Mouse (Mus musculus) liver, embryonic 14.5 days (tissue): Measurements from ENCODE around the gene Peak1. TPM values are rescaled to one million over a fixed set of nuclear protein-coding genes. Genes with fewer than 3 reads are reported as not detected.

Source experiments
- ATAC-seq: fragments of 200-750 bp; cut with Nextera tagmentation; 2 replicates; pipeline ENCODE4 v1.8.0; 2017; ENCODE audit warnings: moderate number of reproducible peaks, mild to moderate bottlenecking, moderate library complexity; ENCODE audit not compliant: insufficient read depth
- DNase-seq, 3 experiments: peaks; one replicate each; pipeline ENCODE4 v3.0.0-alpha.2; 2012 to 2013; ENCODE audit warnings: low read depth in 3 of 3, low spot score in 3 of 3
- H3K27ac ChIP-seq: fragments of 300-500 bp; sonication (generic); 2 replicates; pipeline ENCODE4 v1.5.1; 2014; ENCODE audit warnings: moderate library complexity, mild to moderate bottlenecking, control low read depth, inconsistent platforms
- H3K27me3 ChIP-seq: fragments of 300-500 bp; sonication (generic); 2 replicates; pipeline ENCODE4 v1.6.1; 2014; ENCODE audit warnings: mild to moderate bottlenecking, low read length, moderate library complexity; ENCODE audit not compliant: control insufficient read depth, insufficient read depth
- H3K36me3 ChIP-seq: fragments of 300-500 bp; sonication (generic); replicated peaks from 2 replicates; pipeline ENCODE4 v1.6.1; 2014; ENCODE audit warnings: low read depth; ENCODE audit not compliant: control insufficient read depth, insufficient read depth
- H3K4me1 ChIP-seq, 2 experiments: fragments of 200-500 bp in 1 of 2; fragments of 300-500 bp in 1 of 2; sonication (generic) in 1 of 2; replicated peaks; 2 replicates each; pipeline ENCODE4 v1.6.1; 2012 to 2014; ENCODE audit warnings: antibody characterized with exemption in 1 of 2, inconsistent platforms in 1 of 2, low read length in 1 of 2; ENCODE audit not compliant: control insufficient read depth in 2 of 2, insufficient read depth in 2 of 2
- H3K4me2 ChIP-seq: fragments of 300-500 bp; sonication (generic); 2 replicates; pipeline ENCODE4 v1.6.1; 2014; ENCODE audit warnings: low read depth, mild to moderate bottlenecking, control low read depth, moderate library complexity
- H3K4me3 ChIP-seq, 2 experiments: fragments of 200-500 bp in 1 of 2; fragments of 300-500 bp in 1 of 2; sonication (generic) in 1 of 2; 2 replicates each; pipeline ENCODE4 v1.5.1; 2012 to 2014; ENCODE audit warnings: low read depth in 2 of 2, low read length in 2 of 2, mild to moderate bottlenecking in 2 of 2, control low read depth in 1 of 2, inconsistent platforms in 1 of 2, moderate library complexity in 1 of 2; ENCODE audit not compliant: insufficient read depth in 1 of 2
- H3K9ac ChIP-seq: fragments of 300-500 bp; sonication (generic); replicated peaks from 2 replicates; pipeline ENCODE4 v1.6.1; 2014; ENCODE audit warnings: mild to moderate bottlenecking, control low read depth, moderate library complexity
- H3K9me3 ChIP-seq: fragments of 300-500 bp; sonication (generic); 2 replicates; pipeline ENCODE4 v1.6.1; 2016; ENCODE audit warnings: low read length, mixed read lengths; ENCODE audit not compliant: control insufficient read depth
- CTCF ChIP-seq: IDR thresholded peaks from 2 replicates; pipeline ENCODE4 v1.5.1; 2016; ENCODE audit warnings: antibody characterized with exemption, low read depth, control low read depth
- EP300 ChIP-seq: IDR thresholded peaks from 2 replicates; pipeline ENCODE4 v1.6.1; 2016; ENCODE audit warnings: antibody characterized with exemption, low read depth
- WGBS: fragments of 180-500 bp; shearing (Covaris S2); extraction: QIAGEN DNeasy Blood & Tissue Kit; methylation state at CpG from one replicate; pipeline ENCODE4 v1.1.7; 2014; ENCODE audit not compliant: insufficient replicate concordance; 5-methylcytosine and 5-hydroxymethylcytosine counted together
- microRNA-seq: library from miRNA; unstranded; fragments of <30 nt; microRNA quantifications from one replicate; pipeline ENCODE4, GENCODE M21; 2016
- polyA plus RNA-seq, 2 experiments: library from polyadenylated mRNA; depleted of rRNA in 1 of 2; stranded (reverse) in 1 of 2; unstranded in 1 of 2; fragments of >200 nt; fragmentation: Nextera tagmentation in 1 of 2; extraction: Ambion mirVana in 1 of 2; gene quantifications; 2 replicates each; pipeline versions ENCODE4 v1.2.1 to v1.2.3; 2012 to 2014

Gene Peak1
- polyA plus RNA-seq, 2 experiments = 1.8 to 2.3 TPM

DNA sequence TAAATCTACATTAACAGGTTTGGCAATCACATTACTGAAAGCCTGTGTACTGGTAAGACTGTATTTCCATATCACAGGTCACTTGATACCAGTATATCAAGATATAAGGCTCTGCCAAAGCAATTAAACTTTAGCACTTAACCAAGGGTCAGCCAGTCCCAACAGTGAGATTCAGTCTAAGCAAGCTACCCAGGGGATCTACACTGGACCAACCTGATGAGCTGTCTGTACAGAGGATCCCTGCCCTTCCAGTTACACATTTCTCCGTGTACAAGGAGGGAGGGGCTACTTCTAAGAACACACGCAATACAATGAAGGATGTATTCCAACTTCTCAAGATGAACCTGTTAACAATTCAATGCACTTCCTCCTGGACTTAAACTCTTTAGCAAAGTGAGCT is 259.8 kb downstream of the Peak1 start:
- H3K4me3 ChIP-seq = no peak overlapping the region
- H3K9me3 ChIP-seq = no peaks in the 10 kb centered on the region
- no peaks in the 10 kb centered on the region for H3K36me3 ChIP-seq
- ATAC-seq (no peak), DNase-seq (no peak)
- WGBS = 54% methylated on average over 2 of the region's 2 CpGs
- no peaks in the 10 kb centered on the region for H3K27me3 ChIP-seq
- no peak overlapping the region for H3K27ac ChIP-seq
- H3K9ac ChIP-seq = no peak overlapping the region
- H3K4me2 ChIP-seq = no peak overlapping the region
- no peak for TF ChIP-seq EP300
- no peak for TF ChIP-seq CTCF
- H3K4me1 ChIP-seq = peaks cover 4 to 7% of the 10 kb centered on the region in 2 experiments; a peak in 2 of 4 replicates

GRCm38 (mm10) chr9:56154572-56154971 is 263.3 kb downstream of the Peak1 start:
- DNase-seq = no peak
- 79% methylated on average over 5 of the region's 5 CpGs for WGBS

DNA sequence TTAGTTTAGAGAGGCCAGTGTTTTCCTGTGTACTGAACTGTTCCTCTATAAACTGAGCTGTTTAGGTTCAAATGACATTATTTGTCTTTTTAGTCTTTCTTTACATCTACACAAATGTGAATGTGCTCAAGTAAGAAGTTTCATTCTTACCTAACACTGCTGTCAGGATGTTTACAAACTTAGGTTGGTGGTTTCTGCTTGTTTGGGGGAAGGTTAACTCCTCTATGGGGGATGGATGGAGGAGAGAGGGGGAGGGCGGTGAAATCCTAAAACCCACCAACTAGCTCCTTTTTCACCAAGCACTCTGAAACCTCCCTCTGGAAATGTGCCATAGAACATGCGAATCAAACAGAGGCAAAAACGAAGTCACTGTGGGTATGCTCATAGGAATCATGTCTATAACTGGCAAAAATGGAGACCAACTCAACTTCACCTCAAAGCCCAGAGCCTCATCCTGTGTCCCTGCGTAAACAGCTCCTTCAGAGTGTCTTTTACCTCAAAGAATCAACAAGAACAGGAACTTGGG is 265.3 kb downstream of the Peak1 start:
- TF ChIP-seq EP300 (no peak), CTCF (no peak)
- Histone ChIP-seq H3K4me1 (0 out of 4 replicates have a peak, but pooled peaks cover 0 to 2% of the 10 kb centered on the region in 2 experiments), H3K27me3 (no peaks in the 10 kb centered on the region), H3K9me3 (no peaks in the 10 kb centered on the region), H3K4me2 (no peak overlapping the region), H3K27ac (no peak overlapping the region), H3K36me3 (no peaks in the 10 kb centered on the region), H3K4me3 (no peak overlapping the region), H3K9ac (no peak overlapping the region)
- DNase-seq (no peak), ATAC-seq (no peak)
- 59% methylated on average over 4 of the region's 4 CpGs for WGBS

More at GRCm38 (mm10) chr9:56154572-56154971, 263.3 kb downstream of the Peak1 start:
- ATAC-seq = no peak
- no peaks in the 10 kb centered on the region for H3K9me3 ChIP-seq
- TF ChIP-seq EP300 (no peak), CTCF (no peak)
- no peaks in the 10 kb centered on the region for H3K27me3 ChIP-seq
- H3K36me3 ChIP-seq = no peaks in the 10 kb centered on the region
- no peak overlapping the region for H3K4me2 ChIP-seq
- no peak overlapping the region for H3K4me3 ChIP-seq
- H3K27ac ChIP-seq = no peak overlapping the region
- H3K9ac ChIP-seq = no peak overlapping the region
- H3K4me1 ChIP-seq = peaks cover 2 to 4% of the 10 kb centered on the region in 2 experiments; a peak in 2 of 4 replicates

DNA sequence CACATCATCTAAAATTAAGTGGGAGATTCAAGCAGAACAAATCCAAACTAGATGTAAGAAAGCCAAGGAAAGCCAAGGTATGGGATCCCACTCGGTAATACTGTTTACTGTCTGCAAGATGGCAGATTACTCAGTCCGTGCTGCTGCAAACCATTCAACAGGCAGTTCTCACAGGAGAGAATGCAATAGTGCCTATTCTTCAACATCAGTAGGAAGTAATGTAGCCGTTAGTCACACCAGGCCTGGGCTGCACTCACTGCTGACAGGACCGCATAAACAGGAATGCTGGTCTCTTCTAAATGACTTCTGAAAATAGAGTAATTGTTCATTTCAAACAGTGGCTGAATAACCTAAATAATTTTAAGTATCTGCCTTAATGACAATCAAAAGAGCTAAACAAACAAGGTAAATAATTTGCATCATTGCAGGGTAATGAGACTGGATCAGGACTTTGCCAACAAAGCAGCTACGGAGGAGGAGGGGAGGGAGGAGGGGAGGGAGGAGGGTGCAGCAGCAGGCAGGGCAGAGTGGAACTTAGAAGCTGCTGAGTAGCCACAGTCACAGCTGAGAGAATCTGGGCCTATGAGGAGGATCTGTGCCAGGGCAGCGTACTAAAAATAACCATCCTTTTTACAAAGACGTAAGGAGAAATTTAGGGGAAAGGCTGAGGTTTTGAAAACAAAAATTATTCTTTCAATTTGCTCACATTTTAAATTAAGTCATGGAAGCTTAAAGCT is 266.0 kb downstream of the Peak1 start:
- WGBS = 71% methylated on average over 7 of the region's 7 CpGs

More for the DNA sequence above, 266.0 kb downstream of the Peak1 start:
- DNase-seq (no peak), ATAC-seq (no peak)
- no peaks in the 10 kb centered on the region for H3K36me3 ChIP-seq
- TF ChIP-seq EP300 (no peak), CTCF (no peak)
- no peaks in the 10 kb centered on the region for H3K27me3 ChIP-seq
- no peak overlapping the region for H3K9ac ChIP-seq
- H3K4me2 ChIP-seq = no peak overlapping the region
- H3K9me3 ChIP-seq = no peaks in the 10 kb centered on the region
- 0 out of 4 replicates have a peak, but pooled peaks cover 0 to 2% of the 10 kb centered on the region in 2 experiments for H3K4me1 ChIP-seq
- H3K27ac ChIP-seq = no peak overlapping the region
- H3K4me3 ChIP-seq = no peak overlapping the region

Small RNAs within 50 kb of the gene (microRNA-seq; reads per million reads assigned to microRNA genes)
- gene Gm24270 = not detected

Other genes with a start within 250 kb of the Peak1 start
- 8.3 and 9.5 TPM in 2 replicates for gene Hmg20a, start 542 bp upstream of the Peak1 start, polyA plus RNA-seq (2012; rRNA removed)
- gene Hmg20a, start 542 bp upstream of the Peak1 start, polyA plus RNA-seq (2014; fragmentation: Nextera tagmentation; extraction: Ambion mirVana) = 9.6 and 12.0 TPM in 2 replicates